Comparison of ENCODE assay signal across 8 mouse cellular contexts in the genomic region with DNA sequence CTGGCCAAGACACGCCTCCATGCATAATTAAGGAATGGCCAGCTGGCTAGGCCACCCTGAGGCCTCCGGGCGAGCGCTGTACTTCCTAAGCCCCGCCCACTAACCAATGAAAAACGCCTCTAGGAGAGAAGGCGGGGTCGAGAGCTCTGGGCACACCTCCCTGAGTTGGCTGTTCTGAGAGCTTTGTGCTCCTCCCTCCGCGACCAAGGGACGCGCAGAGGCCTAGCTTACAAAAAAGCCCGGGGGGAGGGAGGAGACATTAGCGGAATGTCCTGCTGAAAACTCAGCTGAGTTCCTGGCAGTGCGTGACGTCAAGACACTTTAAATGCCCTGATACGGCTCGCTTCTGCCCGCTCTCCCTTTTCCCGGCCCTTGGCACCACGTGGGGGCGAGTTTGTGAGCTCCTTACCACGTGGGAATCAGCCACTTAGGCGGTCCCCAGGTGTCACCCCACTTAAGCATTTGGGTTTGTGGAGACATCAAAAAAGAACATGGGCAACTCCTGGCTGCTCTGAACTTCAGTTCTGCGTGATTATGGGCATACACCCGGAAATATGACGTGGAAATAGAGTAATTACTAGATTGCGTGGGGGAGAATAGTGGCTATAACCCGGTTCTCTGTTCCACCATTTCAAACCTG. TPM values are rescaled to one million over a fixed set of nuclear protein-coding genes. Genes with fewer than 3 reads are reported as not detected.
A peak's percentile ranks its signal among the peaks of the same experiment; 100 is the strongest.
DNase-seq lines count a peak whose midpoint lies in the region; ATAC-seq and TF ChIP-seq lines count a peak whose summit lies in the region.

A gene (minus strand): TSS at position 29 of the 640 bp plus-strand sequence.

- H3K4me1 ChIP-seq in brown adipose tissue, adult 24 weeks (ENCODE audit: control insufficient read depth, insufficient read depth, insufficient read length, low read length) = peaks cover 15% of the 10 kb centered on the region
- H3K4me1 ChIP-seq in heart, embryonic 15.5 days (replicated peaks) = peaks cover 38% of the 10 kb centered on the region
- H3K4me1 ChIP-seq in liver, embryonic 14.5 days (replicated peaks; ENCODE audit: control insufficient read depth in 2 of 2, insufficient read depth in 2 of 2, low read length in 1 of 2) = peaks cover 27 to 34% of the 10 kb centered on the region in 2 experiments
- peaks cover 2% of the 10 kb centered on the region; the same call in 1 of the 2 replicates for H3K4me1 ChIP-seq in neural tube, embryonic 11.5 days (ENCODE audit: control insufficient read depth, insufficient read depth, low read length)
- peaks cover 7% of the 10 kb centered on the region; the same call in 1 of the 2 replicates for H3K4me1 ChIP-seq in stomach, postnatal 0 days (replicated peaks; ENCODE audit: control insufficient read depth, insufficient read depth)

- H3K27me3 ChIP-seq in heart, embryonic 15.5 days = no peaks in the 10 kb centered on the region
- H3K27me3 ChIP-seq in liver, embryonic 14.5 days (ENCODE audit: control insufficient read depth, insufficient read depth, low read length) = no peaks in the 10 kb centered on the region
- no peaks in the 10 kb centered on the region for H3K27me3 ChIP-seq in neural tube, embryonic 11.5 days (ENCODE audit: control insufficient read depth, insufficient read depth, low read length)
- no peaks in the 10 kb centered on the region for H3K27me3 ChIP-seq in stomach, postnatal 0 days (ENCODE audit: control insufficient read depth, insufficient read depth, low read length)

- H3K27ac ChIP-seq in brown adipose tissue, adult 24 weeks (replicated peaks; ENCODE audit: low read depth, low read length) = peak within 1 kb of the TSS; percentile 85
- peak within 1 kb of the TSS; percentile 91 for H3K27ac ChIP-seq in heart, embryonic 15.5 days
- peak within 1 kb of the TSS; percentile 80 for H3K27ac ChIP-seq in liver, embryonic 14.5 days
- H3K27ac ChIP-seq in neural tube, embryonic 11.5 days (ENCODE audit: low read depth, low read length) = peak within 1 kb of the TSS; percentile 64
- H3K27ac ChIP-seq in stomach, postnatal 0 days (replicated peaks) = peak within 1 kb of the TSS; percentile 99

- peak; percentile 48 for TF ChIP-seq EP300 in liver, embryonic 14.5 days (IDR thresholded peaks at IDR 0.05; ENCODE audit: low read depth)
- peak; percentile 95 for TF ChIP-seq EP300 in stomach, postnatal 0 days (optimal IDR thresholded peaks at IDR 0.05)

- no peaks in the 10 kb centered on the region for H3K36me3 ChIP-seq in heart, embryonic 15.5 days
- no peaks in the 10 kb centered on the region for H3K36me3 ChIP-seq in liver, embryonic 14.5 days (replicated peaks; ENCODE audit: control insufficient read depth, insufficient read depth, low read depth)
- no peaks in the 10 kb centered on the region for H3K36me3 ChIP-seq in neural tube, embryonic 11.5 days (ENCODE audit: control insufficient read depth, insufficient read depth, low read length)
- H3K36me3 ChIP-seq in stomach, postnatal 0 days (ENCODE audit: control insufficient read depth, insufficient read depth, low read length) = no peaks in the 10 kb centered on the region

- no peaks in the 10 kb centered on the region for H3K9me3 ChIP-seq in heart, embryonic 15.5 days (replicated peaks)
- no peaks in the 10 kb centered on the region for H3K9me3 ChIP-seq in liver, embryonic 14.5 days (ENCODE audit: control insufficient read depth, low read length)
- no peaks in the 10 kb centered on the region for H3K9me3 ChIP-seq in neural tube, embryonic 11.5 days (ENCODE audit: control insufficient read depth, low read length)
- H3K9me3 ChIP-seq in stomach, postnatal 0 days (ENCODE audit: control insufficient read depth, low read length) = no peaks in the 10 kb centered on the region

- peak; percentile 80 for ATAC-seq in CD4-positive, CD25-positive, alpha-beta regulatory T cell, adult 4 months
- peak; percentile 98 for ATAC-seq in heart, embryonic 15.5 days (replicated peaks; ENCODE audit: insufficient number of reproducible peaks, insufficient read depth, low FRiP score, low read depth)
- peak; percentile 97 for ATAC-seq in liver, embryonic 14.5 days (ENCODE audit: insufficient read depth)
- ATAC-seq in neural tube, embryonic 11.5 days (ENCODE audit: insufficient read depth, low FRiP score, low TSS enrichment) = peak; percentile 93
- ATAC-seq in stomach, postnatal 0 days (ENCODE audit: low FRiP score, low TSS enrichment) = peak; percentile 99

- peak within 1 kb of the TSS; percentile 96 for H3K9ac ChIP-seq in heart, embryonic 15.5 days
- H3K9ac ChIP-seq in liver, embryonic 14.5 days (replicated peaks) = peak within 1 kb of the TSS; percentile 98
- H3K9ac ChIP-seq in neural tube, embryonic 11.5 days (ENCODE audit: low read length) = peak within 1 kb of the TSS; percentile 85
- peak within 1 kb of the TSS; percentile 95 for H3K9ac ChIP-seq in stomach, postnatal 0 days (ENCODE audit: low read length)

- DNase-seq in fat pad, adult 2 months (ENCODE audit: extremely low read depth, low read depth, low spot score) = peak; percentile 95
- peak; percentile 99 to 100 for DNase-seq in kidney, postnatal 25 days
- DNase-seq in liver, embryonic 14.5 days (ENCODE audit: low read depth in 3 of 3, low spot score in 3 of 3) = peak; percentile 100
- DNase-seq in neural tube, embryonic 11.5 days (ENCODE audit: low spot score) = peak; percentile 100
- peak; percentile 100 for DNase-seq in stomach, postnatal 0 days (ENCODE audit: low spot score)

- peak within 1 kb of the TSS; percentile 79 for H3K4me2 ChIP-seq in heart, embryonic 15.5 days
- H3K4me2 ChIP-seq in liver, embryonic 14.5 days (ENCODE audit: low read depth) = peak within 1 kb of the TSS; percentile 96
- peak within 1 kb of the TSS; percentile 67 for H3K4me2 ChIP-seq in neural tube, embryonic 11.5 days (ENCODE audit: low read depth)
- peak within 1 kb of the TSS; percentile 69 for H3K4me2 ChIP-seq in stomach, postnatal 0 days (replicated peaks; ENCODE audit: low read depth)

- under 1% methylated on average over 29 of the region's 29 CpGs for WGBS in heart, embryonic 15.5 days
- WGBS in liver, embryonic 14.5 days (ENCODE audit: insufficient replicate concordance) = under 1% methylated on average over 29 of the region's 29 CpGs
- under 1% methylated on average over 29 of the region's 29 CpGs for WGBS in neural tube, embryonic 11.5 days
- under 1% methylated on average over 29 of the region's 29 CpGs for WGBS in stomach, postnatal 0 days

- no peak for TF ChIP-seq CTCF in liver, embryonic 14.5 days (IDR thresholded peaks at IDR 0.05; ENCODE audit: low read depth)
- TF ChIP-seq CTCF in stomach, postnatal 0 days (IDR thresholded peaks at IDR 0.05; ENCODE audit: low read depth) = peak; percentile 10; the same call in 1 of the 2 replicates

- H3K4me3 ChIP-seq in brown adipose tissue, adult 24 weeks (ENCODE audit: insufficient read depth, low read depth, low read length) = peak within 1 kb of the TSS; percentile 68
- H3K4me3 ChIP-seq in heart, embryonic 15.5 days = peak within 1 kb of the TSS; percentile 96
- H3K4me3 ChIP-seq in liver, embryonic 14.5 days (ENCODE audit: insufficient read depth in 1 of 2, low read depth in 2 of 2, low read length in 2 of 2) = peak within 1 kb of the TSS; percentile 90 to 98
- H3K4me3 ChIP-seq in neural tube, embryonic 11.5 days (ENCODE audit: low read depth, low read length) = peak within 1 kb of the TSS; percentile 76
- peak within 1 kb of the TSS; percentile 98 for H3K4me3 ChIP-seq in stomach, postnatal 0 days (ENCODE audit: low read depth, low read length)

RNA-seq across cellular contexts. Expression of the gene that starts here (rescaled TPM):
- 100 to 1,000 TPM; 105 to 122 TPM for polyA plus RNA-seq in CD4-positive, CD25-positive, alpha-beta regulatory T cell, adult 4 months (2017; shearing (Covaris generic))
- 18.8 and 20.9 TPM in 2 replicates for polyA plus RNA-seq in brown adipose tissue, adult 24 weeks (2012; ENCODE audit: insufficient read depth, insufficient read length, missing spikeins)
- polyA plus RNA-seq in heart, embryonic 15.5 days (2015; fragmentation: Nextera tagmentation; extraction: Ambion mirVana) = 50.6 and 60.8 TPM in 2 replicates
- 15.0 and 17.7 TPM in 2 replicates for polyA plus RNA-seq in liver, embryonic 14.5 days (2012; rRNA removed)
- 27.2 and 27.4 TPM in 2 replicates for polyA plus RNA-seq in liver, embryonic 14.5 days (2014; fragmentation: Nextera tagmentation; extraction: Ambion mirVana)
- polyA plus RNA-seq in neural tube, embryonic 11.5 days (2014; fragmentation: Nextera tagmentation; extraction: Ambion mirVana) = 34.7 and 42.1 TPM in 2 replicates
- polyA plus RNA-seq in stomach, postnatal 0 days (2015; fragmentation: Nextera tagmentation; extraction: Ambion mirVana) = 47.7 and 55.1 TPM in 2 replicates

Comparison
In these comparisons a context has a peak if more than half of its experiments do, and no peak if none do; other contexts are left out.
1. Peak in every context shown above with its lines: DNase-seq, ATAC-seq, H3K4me3 ChIP-seq and H3K27ac ChIP-seq.